In genomic region chr14:13948345-13948744, GRCm38 (mm10) we compare ENCODE assay signal across 26 mouse cellular contexts. TPM values are rescaled to one million over a fixed set of nuclear protein-coding genes. Genes with fewer than 3 reads are reported as not detected.
DNase-seq lines count a peak whose midpoint lies in the region; ATAC-seq and TF ChIP-seq lines count a peak whose summit lies in the region.
"Had no signal": no experiment of that assay in that cellular context is flagged by ENCODE, and none has a peak within 500 bp of the region (broad histone marks: within the 10 kb centered on the region; RNA-seq: fewer than 3 reads in every experiment).

No protein-coding gene starts in this region.

- H3K27me3 ChIP-seq in forebrain, postnatal 0 days (ENCODE audit: insufficient read depth, low read length): no peaks in the 10 kb centered on the region
- H3K27me3 ChIP-seq in forebrain, embryonic 14.5 days (replicated peaks; ENCODE audit: control insufficient read depth, insufficient read depth, low read length): no peaks in the 10 kb centered on the region
- H3K27me3 ChIP-seq in midbrain, embryonic 13.5 days: no peaks in the 10 kb centered on the region
- no peaks in the 10 kb centered on the region for H3K27me3 ChIP-seq in midbrain, embryonic 16.5 days (ENCODE audit: control insufficient read depth, insufficient read depth, low read depth, low read length)
- H3K27me3 ChIP-seq in neural tube, embryonic 13.5 days: no peaks in the 10 kb centered on the region
- no peaks in the 10 kb centered on the region for H3K27me3 ChIP-seq in neural tube, embryonic 15.5 days (replicated peaks)
- H3K27me3 ChIP-seq: embryonic facial prominence, embryonic 15.5 days; heart, embryonic 13.5 days; hindbrain, embryonic 15.5 days had no signal

- no peaks in the 10 kb centered on the region for H3K9me3 ChIP-seq in forebrain, postnatal 0 days (ENCODE audit: low read length)
- H3K9me3 ChIP-seq in forebrain, embryonic 14.5 days (replicated peaks; ENCODE audit: control insufficient read depth, low read length): no peaks in the 10 kb centered on the region
- H3K9me3 ChIP-seq in midbrain, embryonic 13.5 days: no peaks in the 10 kb centered on the region
- no peaks in the 10 kb centered on the region for H3K9me3 ChIP-seq in midbrain, embryonic 16.5 days (replicated peaks; ENCODE audit: control insufficient read depth, low read length, poor library complexity, severe bottlenecking)
- H3K9me3 ChIP-seq in neural tube, embryonic 13.5 days: no peaks in the 10 kb centered on the region
- H3K9me3 ChIP-seq in neural tube, embryonic 15.5 days (replicated peaks): no peaks in the 10 kb centered on the region
- H3K9me3 ChIP-seq: embryonic facial prominence, embryonic 15.5 days; heart, embryonic 13.5 days; hindbrain, embryonic 15.5 days had no signal

- H3K27ac ChIP-seq in forebrain, postnatal 0 days (ENCODE audit: low read depth, low read length): peak overlapping the region; percentile 40; the same call in 1 of the 2 replicates
- no peak overlapping the region for H3K27ac ChIP-seq in forebrain, embryonic 14.5 days (ENCODE audit: low read depth, low read length)
- no peak overlapping the region for H3K27ac ChIP-seq in midbrain, embryonic 13.5 days
- no peak overlapping the region for H3K27ac ChIP-seq in midbrain, embryonic 16.5 days (ENCODE audit: low read length)
- 0 out of 2 replicates have a peak overlapping the region, but pooled peaks have one; percentile 34 for H3K27ac ChIP-seq in neural tube, embryonic 13.5 days (replicated peaks)
- no peak overlapping the region for H3K27ac ChIP-seq in neural tube, embryonic 15.5 days (replicated peaks)
- H3K27ac ChIP-seq: embryonic facial prominence, embryonic 15.5 days; heart, embryonic 13.5 days; hindbrain, embryonic 15.5 days had no signal

- peak; percentile 17 for DNase-seq in forebrain, postnatal 0 days
- no peak for DNase-seq in forebrain, embryonic 14.5 days (ENCODE audit: low spot score)
- no peak for DNase-seq in frontal cortex, postnatal 25 days (ENCODE audit: low spot score in 2 of 2)
- DNase-seq: adrenal gland, adult 8-10 months; adrenal gland, postnatal 36 days; cerebellum, adult 11 months; cerebellum, adult 8-10 months; cerebellum, postnatal 14 days; embryo, embryonic 11 days; gastrocnemius, postnatal 36 days; heart, adult 11 months; heart, postnatal 36 days; kidney, adult 11 months had no signal

- no peak overlapping the region for H3K9ac ChIP-seq in forebrain, postnatal 0 days
- no peak overlapping the region for H3K9ac ChIP-seq in forebrain, embryonic 14.5 days (ENCODE audit: low read length)
- no peak overlapping the region for H3K9ac ChIP-seq in midbrain, embryonic 13.5 days (replicated peaks)
- H3K9ac ChIP-seq in midbrain, embryonic 16.5 days (ENCODE audit: low read depth, low read length): no peak overlapping the region
- H3K9ac ChIP-seq in neural tube, embryonic 13.5 days: no peak overlapping the region
- H3K9ac ChIP-seq in neural tube, embryonic 15.5 days (replicated peaks): no peak overlapping the region
- H3K9ac ChIP-seq: embryonic facial prominence, embryonic 15.5 days; heart, embryonic 13.5 days; hindbrain, embryonic 15.5 days had no signal

- WGBS in forebrain, postnatal 0 days: 71% methylated on average over 7 of the region's 7 CpGs
- 87% methylated on average over 7 of the region's 7 CpGs for WGBS in forebrain, embryonic 14.5 days
- 88% methylated on average over 7 of the region's 7 CpGs for WGBS in midbrain, embryonic 13.5 days
- WGBS in midbrain, embryonic 16.5 days: 89% methylated on average over 7 of the region's 7 CpGs
- WGBS in neural tube, embryonic 13.5 days: 97% methylated on average over 7 of the region's 7 CpGs
- WGBS in neural tube, embryonic 15.5 days: 94% methylated on average over 7 of the region's 7 CpGs

- H3K4me1 ChIP-seq in forebrain, postnatal 0 days (ENCODE audit: insufficient read depth): no peaks in the 10 kb centered on the region
- no peaks in the 10 kb centered on the region for H3K4me1 ChIP-seq in forebrain, embryonic 14.5 days (ENCODE audit: control insufficient read depth, insufficient read depth, low read length)
- no peaks in the 10 kb centered on the region for H3K4me1 ChIP-seq in midbrain, embryonic 13.5 days (replicated peaks)
- no peaks in the 10 kb centered on the region for H3K4me1 ChIP-seq in midbrain, embryonic 16.5 days (ENCODE audit: control insufficient read depth, insufficient read depth, low read length)
- H3K4me1 ChIP-seq in neural tube, embryonic 13.5 days (replicated peaks): no peaks in the 10 kb centered on the region
- no peaks in the 10 kb centered on the region for H3K4me1 ChIP-seq in neural tube, embryonic 15.5 days
- H3K4me1 ChIP-seq: embryonic facial prominence, embryonic 15.5 days; hindbrain, embryonic 15.5 days had no signal

- peaks cover 43% of the 10 kb centered on the region for H3K36me3 ChIP-seq in forebrain, postnatal 0 days (ENCODE audit: insufficient read depth)
- H3K36me3 ChIP-seq in forebrain, embryonic 14.5 days (ENCODE audit: control insufficient read depth, insufficient read depth, low read length): peaks cover 55% of the 10 kb centered on the region
- peaks cover 48% of the 10 kb centered on the region for H3K36me3 ChIP-seq in midbrain, embryonic 13.5 days
- H3K36me3 ChIP-seq in midbrain, embryonic 16.5 days (ENCODE audit: control insufficient read depth, insufficient read depth, low read length): peaks cover 26% of the 10 kb centered on the region
- H3K36me3 ChIP-seq in neural tube, embryonic 13.5 days: peaks cover 61% of the 10 kb centered on the region
- H3K36me3 ChIP-seq in neural tube, embryonic 15.5 days: peaks cover 44% of the 10 kb centered on the region

- peak; percentile 81 for ATAC-seq in forebrain, postnatal 0 days
- ATAC-seq in forebrain, embryonic 14.5 days: no peak
- ATAC-seq in midbrain, embryonic 13.5 days: peak; percentile 59; the same call in 1 of the 2 replicates
- ATAC-seq in midbrain, embryonic 16.5 days: no peak
- ATAC-seq in neural tube, embryonic 13.5 days (ENCODE audit: low read depth): no peak
- no peak for ATAC-seq in neural tube, embryonic 15.5 days (ENCODE audit: low FRiP score)

- no peak overlapping the region for H3K4me3 ChIP-seq in forebrain, postnatal 0 days (ENCODE audit: low read depth, low read length)
- no peak overlapping the region for H3K4me3 ChIP-seq in forebrain, embryonic 14.5 days (ENCODE audit: low read depth, low read length)
- no peak overlapping the region for H3K4me3 ChIP-seq in midbrain, embryonic 13.5 days (replicated peaks)
- no peak overlapping the region for H3K4me3 ChIP-seq in midbrain, embryonic 16.5 days (ENCODE audit: low read depth, low read length)
- H3K4me3 ChIP-seq in neural tube, embryonic 13.5 days: no peak overlapping the region
- H3K4me3 ChIP-seq in neural tube, embryonic 15.5 days (replicated peaks): no peak overlapping the region
- H3K4me3 ChIP-seq: embryonic facial prominence, embryonic 15.5 days; erythroblast, embryonic 14.5 days; heart, embryonic 13.5 days; hindbrain, embryonic 15.5 days had no signal

- H3K4me2 ChIP-seq in forebrain, postnatal 0 days (ENCODE audit: low read depth): no peak overlapping the region
- H3K4me2 ChIP-seq in forebrain, embryonic 14.5 days (ENCODE audit: low read length): no peak overlapping the region
- no peak overlapping the region for H3K4me2 ChIP-seq in midbrain, embryonic 13.5 days (replicated peaks)
- no peak overlapping the region for H3K4me2 ChIP-seq in midbrain, embryonic 16.5 days (ENCODE audit: low read length)
- H3K4me2 ChIP-seq in neural tube, embryonic 13.5 days: no peak overlapping the region
- no peak overlapping the region for H3K4me2 ChIP-seq in neural tube, embryonic 15.5 days
- H3K4me2 ChIP-seq: embryonic facial prominence, embryonic 15.5 days; heart, embryonic 13.5 days; hindbrain, embryonic 15.5 days had no signal

- TF ChIP-seq CTCF in forebrain, postnatal 0 days (IDR thresholded peaks at IDR 0.05; ENCODE audit: low read depth): no peak

RNA-seq across cellular contexts. Expression of gene Atxn7, which starts 12.9 kb away (rescaled TPM):
- 9.2 and 14.4 TPM in 2 replicates for total RNA-seq in forebrain, postnatal 0 days (2014; rRNA removed)
- polyA plus RNA-seq in forebrain, postnatal 0 days (2015; fragmentation: Nextera tagmentation; extraction: Ambion mirVana): 1.0 and 2.2 TPM in 2 replicates
- 3.5 and 3.6 TPM in 2 replicates for polyA plus RNA-seq in forebrain, embryonic 14.5 days (2014; fragmentation: Nextera tagmentation; extraction: Ambion mirVana)
- polyA plus RNA-seq in midbrain, embryonic 13.5 days (2015; fragmentation: Nextera tagmentation; extraction: Ambion mirVana): 3.4 and 3.8 TPM in 2 replicates
- polyA plus RNA-seq in midbrain, embryonic 16.5 days (2015; fragmentation: Nextera tagmentation; extraction: Ambion mirVana): 2.9 and 3.4 TPM in 2 replicates
- polyA plus RNA-seq in neural tube, embryonic 13.5 days (2015; fragmentation: Nextera tagmentation; extraction: Ambion mirVana): 2.8 and 4.4 TPM in 2 replicates
- 3.2 and 3.3 TPM in 2 replicates for polyA plus RNA-seq in neural tube, embryonic 15.5 days (2015; fragmentation: Nextera tagmentation; extraction: Ambion mirVana)

RNA-seq across cellular contexts. Expression of gene Thoc7, which starts 13.3 kb away (rescaled TPM):
- 90.7 and 105 TPM in 2 replicates for total RNA-seq in forebrain, postnatal 0 days (2014; rRNA removed)
- polyA plus RNA-seq in forebrain, postnatal 0 days (2015; fragmentation: Nextera tagmentation; extraction: Ambion mirVana): 189 and 216 TPM in 2 replicates
- polyA plus RNA-seq in forebrain, embryonic 14.5 days (2014; fragmentation: Nextera tagmentation; extraction: Ambion mirVana): 208 and 217 TPM in 2 replicates
- 196 and 215 TPM in 2 replicates for polyA plus RNA-seq in midbrain, embryonic 13.5 days (2015; fragmentation: Nextera tagmentation; extraction: Ambion mirVana)
- polyA plus RNA-seq in midbrain, embryonic 16.5 days (2015; fragmentation: Nextera tagmentation; extraction: Ambion mirVana): 147 and 153 TPM in 2 replicates
- polyA plus RNA-seq in neural tube, embryonic 13.5 days (2015; fragmentation: Nextera tagmentation; extraction: Ambion mirVana): 205 and 227 TPM in 2 replicates
- polyA plus RNA-seq in neural tube, embryonic 15.5 days (2015; fragmentation: Nextera tagmentation; extraction: Ambion mirVana): 187 and 210 TPM in 2 replicates

RNA-seq across cellular contexts. Expression of gene Gm281, which starts 34.1 kb away (rescaled TPM):
- not detected in 2 replicates for total RNA-seq in forebrain, postnatal 0 days (2014; rRNA removed)
- 0.06 and 0.11 TPM in 2 replicates for polyA plus RNA-seq in forebrain, postnatal 0 days (2015; fragmentation: Nextera tagmentation; extraction: Ambion mirVana)
- polyA plus RNA-seq in forebrain, embryonic 14.5 days (2014; fragmentation: Nextera tagmentation; extraction: Ambion mirVana): not detected in 2 replicates
- not detected in 2 replicates for polyA plus RNA-seq in midbrain, embryonic 13.5 days (2015; fragmentation: Nextera tagmentation; extraction: Ambion mirVana)
- polyA plus RNA-seq in midbrain, embryonic 16.5 days (2015; fragmentation: Nextera tagmentation; extraction: Ambion mirVana): not detected in 2 replicates
- not detected in 2 replicates for polyA plus RNA-seq in neural tube, embryonic 13.5 days (2015; fragmentation: Nextera tagmentation; extraction: Ambion mirVana)
- polyA plus RNA-seq in neural tube, embryonic 15.5 days (2015; fragmentation: Nextera tagmentation; extraction: Ambion mirVana): not detected in 2 replicates
- total RNA-seq: adrenal gland, adult 8-10 months; adrenal gland, postnatal 36 days; common myeloid progenitor, adult 5-6 weeks; gastrocnemius, adult 8-10 months; gastrocnemius, postnatal 36 days; heart, postnatal 36 days had no signal
- polyA plus RNA-seq: embryonic facial prominence, embryonic 11.5 days; erythroblast, embryonic 14.5 days; heart, embryonic 13.5 days; heart, postnatal 0 days; hindbrain, embryonic 15.5 days; intestine, embryonic 14.5 days had no signal

Comparison
In these comparisons a context has a peak if more than half of its experiments do, and no peak if none do; other contexts are left out.
1. ATAC-seq: peak in forebrain, postnatal 0 days (single experiment) and midbrain, embryonic 13.5 days (single experiment); none in forebrain, embryonic 14.5 days (single experiment), midbrain, embryonic 16.5 days (single experiment), neural tube, embryonic 13.5 days (single experiment) and neural tube, embryonic 15.5 days (single experiment).
2. H3K27ac ChIP-seq: peak in forebrain, postnatal 0 days (single experiment) and neural tube, embryonic 13.5 days (single experiment); none in forebrain, embryonic 14.5 days (single experiment), midbrain, embryonic 13.5 days (single experiment), midbrain, embryonic 16.5 days (single experiment) and neural tube, embryonic 15.5 days (single experiment).